ENCODE assay signal across 8 mouse cellular contexts in the genomic region with DNA sequence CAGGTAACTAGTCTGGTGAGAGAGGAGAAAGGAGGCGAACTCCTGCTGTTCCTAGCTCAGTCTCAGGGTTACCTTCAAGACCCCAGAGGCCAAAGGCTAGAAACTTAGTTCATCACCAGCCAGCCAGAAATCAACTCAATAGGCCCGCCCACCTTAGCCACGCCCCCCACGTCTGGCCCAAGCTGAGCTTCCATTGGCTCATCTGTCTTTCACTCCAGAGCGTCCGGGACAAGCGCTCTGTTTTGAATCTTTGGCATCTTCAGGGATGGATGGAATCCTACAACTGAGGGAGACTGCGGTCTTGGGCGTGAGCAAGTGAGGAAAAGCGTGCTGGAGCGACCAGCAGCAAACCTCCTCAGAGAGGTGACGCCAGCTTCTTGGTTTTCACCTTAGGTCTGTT.
A peak's percentile ranks its signal among the peaks of the same experiment; 100 is the strongest.
DNase-seq lines count a peak whose midpoint lies in the region.

No protein-coding gene starts in this region.

- DNase-seq in ovary, postnatal 14 days (ENCODE audit: low spot score) = peak; percentile 2
- DNase-seq in ovary, postnatal 36 days (ENCODE audit: low spot score) = no peak
- peak; percentile 9 for DNase-seq in heart, postnatal 4 days
- peak; percentile 32 for DNase-seq in lung, postnatal 14 days
- DNase-seq in yolk sac, embryonic 10.5 days (ENCODE audit: low spot score) = peak; percentile 49
- no peak for DNase-seq in thymus, postnatal 36 days
- DNase-seq in T-cell, adult 2 months (ENCODE audit: low spot score) = no peak
- no peak for DNase-seq in frontal cortex, postnatal 10 days (ENCODE audit: low spot score in 2 of 2)

Comparison
In these comparisons a context has a peak if more than half of its experiments do, and no peak if none do; other contexts are left out.
1. DNase-seq: peak in ovary, postnatal 14 days (single experiment), heart, postnatal 4 days (single experiment), lung, postnatal 14 days (single experiment) and yolk sac, embryonic 10.5 days (single experiment); none in ovary, postnatal 36 days (single experiment), thymus, postnatal 36 days (0 of 2), T-cell, adult 2 months (single experiment) and frontal cortex, postnatal 10 days (0 of 2).